Mouse (Mus musculus): Measurements from ENCODE around the gene Rbm48.
"Not testable (repeated sequence)": the region's sequence is repeated elsewhere in the genome, so short reads cannot be mapped to it uniquely, and the experiment has no call there.

The Rbm48 gene

DNA sequence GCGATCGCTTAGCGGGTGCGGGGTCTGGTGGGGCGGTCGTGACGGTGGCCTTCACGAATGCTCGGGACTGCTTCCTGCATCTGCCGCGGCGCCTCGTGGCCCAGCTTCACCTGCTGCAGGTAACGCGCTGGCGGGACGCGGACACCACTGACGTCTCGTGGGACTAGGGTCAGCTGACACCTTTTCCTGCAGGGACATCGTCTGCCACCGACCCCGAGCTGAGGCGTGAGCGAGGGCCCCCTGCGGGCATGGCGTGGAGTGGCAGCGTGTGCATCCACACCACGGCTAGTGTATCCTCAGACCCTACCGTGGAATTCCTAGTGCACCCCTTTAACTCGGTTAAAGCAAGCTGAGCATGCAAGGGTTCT lies at the start of gene Rbm48:
Rbm48 (minus strand) TSS at position 187 of the 368 bp plus-strand sequence.
- DNase-seq (ENCODE audit: low read depth, low spot score) = peak; percentile 64

GRCm38 (mm10) chr5:3645326-3645725 lies 48.9 kb upstream of the Rbm48 start:
- DNase-seq (ENCODE audit: low read depth, low spot score) = no peak

DNA sequence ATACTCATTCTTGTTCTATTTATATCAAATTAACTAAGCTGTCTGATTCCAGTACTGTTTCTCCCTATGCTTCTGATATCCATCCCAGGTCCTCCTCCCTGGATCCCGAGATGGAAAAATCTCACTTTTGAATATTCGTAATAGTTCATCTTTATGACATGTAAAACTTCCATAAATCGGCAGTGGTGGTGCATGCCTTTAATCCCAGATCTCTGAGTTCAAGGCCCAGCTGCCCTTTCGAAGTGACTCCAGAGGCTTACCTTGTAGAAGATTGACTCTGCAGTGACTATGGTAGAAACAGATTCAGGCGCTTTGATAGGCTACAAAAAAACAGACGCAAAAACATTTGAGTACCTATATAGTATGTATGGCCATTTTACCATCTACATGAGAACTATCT lies 48.2 kb upstream of the Rbm48 start:
- no peak for DNase-seq (ENCODE audit: low read depth, low spot score)

DNA sequence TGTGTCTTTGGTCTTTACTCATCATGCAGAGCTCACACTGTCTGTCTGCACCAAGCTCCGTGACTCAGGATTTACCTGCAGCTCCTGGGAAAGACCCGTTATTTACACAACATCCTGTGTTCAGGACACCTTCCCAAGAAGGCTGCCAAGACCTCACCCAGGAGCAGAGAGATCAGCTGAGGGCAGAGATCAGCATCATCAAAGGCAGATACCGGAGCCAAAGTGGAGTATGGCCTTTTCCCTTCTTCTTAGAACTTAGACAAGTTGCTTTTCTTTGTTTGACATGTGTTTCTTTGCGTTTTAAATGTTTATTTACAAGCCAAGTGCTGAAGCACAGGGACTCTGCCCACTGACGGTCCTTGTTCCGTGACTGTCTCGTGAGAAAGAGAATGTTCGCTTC lies 38.9 kb upstream of the Rbm48 start:
- no peak for DNase-seq (ENCODE audit: low read depth, low spot score)

DNA sequence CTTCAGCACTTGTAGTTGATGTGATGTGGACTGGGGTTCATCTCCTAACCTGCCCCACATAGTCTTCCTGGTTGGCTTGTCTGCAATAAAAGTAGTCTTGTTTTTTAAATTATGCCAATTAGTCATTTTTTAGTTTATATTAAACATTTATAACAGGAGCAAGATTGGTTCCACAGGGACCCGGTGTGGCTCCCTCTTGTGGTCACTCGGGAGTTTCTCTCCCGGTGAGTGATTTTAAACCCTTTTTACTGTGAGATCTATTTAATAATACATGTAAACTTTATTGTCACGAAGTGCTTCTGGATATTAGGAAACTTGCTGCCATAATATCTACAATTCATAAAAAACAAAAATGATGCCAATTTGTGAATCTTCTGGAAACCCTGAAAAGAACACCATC lies 37.6 kb upstream of the Rbm48 start:
- no peak for DNase-seq (ENCODE audit: low read depth, low spot score)

- no peak for DNase-seq (ENCODE audit: low read depth, low spot score)
These were observed 36.9 kb upstream of the Rbm48 start for GRCm38 (mm10) chr5:3633315-3633714.

DNA sequence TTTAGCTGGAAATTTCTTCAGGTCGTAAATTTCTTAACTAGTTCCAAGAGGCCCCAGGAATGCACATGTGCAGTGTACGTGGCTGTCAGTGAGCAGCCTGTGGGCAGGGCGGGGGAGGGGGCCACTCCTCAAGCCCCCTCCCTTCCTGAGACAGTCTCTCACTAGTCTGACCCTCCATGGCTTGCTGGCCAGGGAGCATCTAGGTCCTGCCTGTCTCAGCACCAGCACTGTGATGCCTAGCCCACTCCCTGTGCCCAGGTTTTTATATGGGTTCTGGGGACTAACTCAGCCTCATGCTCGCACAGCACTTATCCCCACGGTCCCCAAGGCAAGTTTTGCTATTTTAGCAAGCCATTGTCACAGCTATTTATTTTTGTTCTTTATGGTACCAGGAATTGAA lies 35.9 kb upstream of the Rbm48 start:
- DNase-seq (ENCODE audit: low read depth, low spot score) = no peak

DNA sequence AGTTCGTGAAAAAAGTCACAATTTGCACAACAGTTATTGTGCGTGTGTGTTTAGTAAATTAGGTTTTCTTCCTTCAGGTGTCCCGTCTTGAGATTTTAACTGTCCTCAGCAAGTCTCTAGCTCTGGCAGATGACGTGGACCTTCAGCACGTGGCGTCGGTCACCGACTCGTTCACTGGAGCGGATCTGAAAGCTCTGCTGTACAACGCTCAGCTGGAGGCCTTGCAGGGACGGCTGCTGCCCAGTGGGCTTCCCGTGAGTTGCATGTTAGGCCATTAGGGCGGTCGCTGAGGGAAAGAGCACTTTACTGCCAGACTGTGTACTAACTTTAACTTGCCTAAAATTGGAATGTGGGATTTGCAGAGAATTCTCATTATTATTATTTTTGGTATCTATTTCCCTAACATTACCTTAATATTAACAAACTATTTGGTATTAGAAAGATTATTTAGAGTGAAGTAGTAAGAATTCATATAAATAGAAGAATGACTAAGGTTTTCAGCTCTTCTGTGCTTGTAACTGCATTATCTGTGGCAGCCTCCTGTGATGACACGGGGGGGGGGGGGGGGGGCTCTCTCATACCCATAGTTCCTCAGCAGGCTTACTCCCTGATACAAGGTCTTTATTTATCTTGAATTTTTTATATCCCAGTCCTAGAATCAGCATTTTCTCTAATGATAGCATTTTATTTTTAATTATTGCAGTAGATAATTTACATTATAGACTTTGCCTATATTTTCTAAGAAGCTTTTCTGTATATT lies 35.3 kb upstream of the Rbm48 start:
- DNase-seq (ENCODE audit: low read depth, low spot score) = no peak

GRCm38 (mm10) chr5:3630055-3630454 lies 33.7 kb upstream of the Rbm48 start:
- no peak for DNase-seq (ENCODE audit: low read depth, low spot score)

- no peak for DNase-seq (ENCODE audit: low read depth, low spot score)
These were observed 24.1 kb upstream of the Rbm48 start for GRCm38 (mm10) chr5:3620486-3620885.

GRCm38 (mm10) chr5:3611835-3612234 lies 15.4 kb upstream of the Rbm48 start:
- DNase-seq (ENCODE audit: low read depth, low spot score) = not testable (repeated sequence)

- no peak for DNase-seq (ENCODE audit: low read depth, low spot score)
These were observed 12.9 kb upstream of the Rbm48 start for GRCm38 (mm10) chr5:3609241-3609640.

DNA sequence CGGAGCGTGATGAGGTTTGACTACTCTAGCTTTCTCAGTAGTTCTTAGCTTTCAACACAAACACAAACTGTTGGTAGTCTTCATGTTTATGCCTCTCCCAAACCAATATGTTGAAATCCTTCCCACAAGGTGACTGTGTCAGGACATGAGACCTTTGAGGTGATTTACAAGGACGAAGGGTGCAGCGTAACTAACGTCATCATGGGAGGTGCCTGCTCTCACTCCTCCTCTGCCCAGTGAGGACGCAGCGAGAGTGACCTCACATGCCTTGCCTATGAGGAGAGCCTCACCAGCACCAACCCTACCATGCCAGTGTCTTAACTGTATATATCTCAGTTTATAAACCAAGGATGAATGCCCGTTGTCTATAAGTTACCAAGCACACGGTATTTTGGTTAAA lies 10.7 kb upstream of the Rbm48 start:
- DNase-seq (ENCODE audit: low read depth, low spot score) = no peak

DNA sequence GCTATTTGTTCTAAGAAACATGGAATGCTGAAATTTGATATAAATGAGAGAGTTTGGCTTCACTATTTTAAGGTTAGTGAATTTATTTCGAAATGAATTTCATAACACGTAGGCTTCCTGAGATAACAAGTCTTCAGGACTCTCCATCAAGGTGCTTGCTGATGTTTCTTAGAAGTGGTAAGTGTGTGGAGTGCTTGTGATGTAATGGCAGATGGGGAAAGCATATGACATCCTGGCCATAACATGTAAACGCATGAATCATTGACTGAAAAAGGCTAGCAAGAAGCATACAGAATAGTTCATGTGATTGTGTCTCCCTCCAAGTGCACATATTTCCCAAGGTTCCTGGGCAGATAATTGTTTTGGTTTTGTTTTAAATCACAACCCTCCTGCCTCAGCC lies 4.4 kb upstream of the Rbm48 start:
- DNase-seq (ENCODE audit: low read depth, low spot score) = no peak

DNA sequence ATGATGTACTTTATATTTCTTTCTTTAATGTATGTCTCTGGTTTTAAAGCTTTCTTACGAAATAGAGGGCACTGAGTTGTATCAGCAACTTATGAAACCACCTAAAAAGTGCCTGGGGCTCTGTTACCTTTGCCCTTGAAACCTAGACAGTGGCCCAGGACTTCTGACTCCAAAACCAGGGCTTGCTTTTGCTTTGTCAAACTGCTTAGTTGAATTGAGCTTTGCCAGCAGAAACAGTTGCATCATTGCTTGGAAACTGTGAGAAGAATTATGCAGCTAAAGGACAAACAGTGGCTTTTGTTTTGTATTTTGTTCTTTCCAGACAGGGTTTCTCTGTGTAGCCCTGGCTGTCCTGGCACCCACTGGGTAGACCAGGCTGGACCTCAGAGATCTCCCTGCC lies 3.9 kb upstream of the Rbm48 start:
- no peak for DNase-seq (ENCODE audit: low read depth, low spot score)

GRCm38 (mm10) chr5:3598766-3599165 lies 2.4 kb upstream of the Rbm48 start:
- no peak for DNase-seq (ENCODE audit: low read depth, low spot score)

DNA sequence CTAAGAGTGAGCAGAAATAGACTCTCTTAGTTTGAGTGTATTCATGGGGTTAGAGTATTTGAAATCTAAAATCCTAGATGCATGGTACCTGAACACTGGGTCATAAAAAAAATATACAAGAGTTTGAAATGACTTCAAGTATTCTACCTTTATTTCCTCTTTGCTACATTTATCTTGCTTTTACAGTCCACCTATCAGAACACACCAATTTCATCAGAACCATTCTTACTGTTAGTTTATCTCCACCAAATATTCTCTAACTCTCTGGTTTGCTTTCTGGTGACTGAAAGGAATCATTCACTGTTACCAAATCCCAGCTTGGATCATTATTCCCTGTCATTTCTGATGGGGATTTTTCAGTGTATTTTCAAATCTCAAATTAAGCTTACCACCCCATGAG lies 786 bp upstream of the Rbm48 start:
- no peak for DNase-seq (ENCODE audit: low read depth, low spot score)

DNA sequence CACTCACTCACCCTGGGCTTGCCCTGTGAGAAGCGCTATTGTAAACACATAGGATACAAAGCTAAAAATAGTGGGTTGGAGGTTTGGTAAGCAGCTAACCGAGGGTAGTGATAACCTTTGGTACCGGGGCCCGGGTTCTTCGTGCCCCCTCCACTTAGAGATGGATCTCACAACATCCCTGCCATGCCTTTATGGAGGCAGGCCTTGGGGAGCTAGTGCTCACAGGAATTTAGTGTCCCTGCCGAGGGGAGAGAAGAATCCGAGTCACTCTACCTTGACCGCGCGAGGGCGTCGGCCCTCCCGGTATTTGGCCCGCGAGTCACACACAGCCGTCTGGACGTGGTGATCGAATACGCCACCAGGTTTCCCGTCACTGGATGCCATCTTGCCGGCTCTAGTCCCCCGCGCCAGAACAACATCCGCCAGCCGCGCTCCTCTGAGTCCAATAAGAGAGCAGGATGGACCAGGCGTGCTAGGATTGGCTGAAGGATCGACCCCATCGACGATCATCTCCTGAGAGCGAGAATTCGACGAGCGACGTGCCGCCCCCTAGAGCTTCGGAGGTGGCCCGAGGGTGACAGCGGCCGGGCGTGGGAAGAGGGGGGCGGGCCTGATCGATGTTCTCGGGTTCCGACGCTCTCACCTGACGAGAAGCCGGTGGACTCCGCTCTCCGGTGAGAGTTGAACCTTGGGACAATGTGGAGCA lies 539 bp downstream of the Rbm48 start, which contains the start of gene Pex1:
Pex1 (plus strand) TSS at position 374 of the 706 bp plus-strand sequence.
- DNase-seq (ENCODE audit: low read depth, low spot score) = peak; percentile 92

DNA sequence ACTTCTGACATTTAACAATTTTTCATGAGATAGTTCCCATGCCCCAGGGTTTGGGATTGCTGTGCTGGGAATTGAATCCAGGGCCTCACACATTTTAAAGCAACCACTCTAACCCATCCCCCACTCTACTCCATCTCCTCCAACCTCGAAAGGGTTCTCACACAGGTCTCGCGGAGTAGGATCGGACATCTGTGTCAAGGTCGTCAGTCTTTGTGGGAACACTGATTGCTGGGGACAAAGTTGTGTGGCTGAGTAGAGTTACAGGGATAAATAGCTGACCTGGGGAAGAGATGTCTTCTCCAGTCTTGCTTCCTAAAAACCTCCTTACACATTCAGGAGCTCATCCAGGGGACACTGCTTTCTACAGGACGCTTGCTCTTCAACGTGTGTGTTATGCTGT lies 17.3 kb downstream of the Rbm48 start:
- DNase-seq (ENCODE audit: low read depth, low spot score) = no peak

DNA sequence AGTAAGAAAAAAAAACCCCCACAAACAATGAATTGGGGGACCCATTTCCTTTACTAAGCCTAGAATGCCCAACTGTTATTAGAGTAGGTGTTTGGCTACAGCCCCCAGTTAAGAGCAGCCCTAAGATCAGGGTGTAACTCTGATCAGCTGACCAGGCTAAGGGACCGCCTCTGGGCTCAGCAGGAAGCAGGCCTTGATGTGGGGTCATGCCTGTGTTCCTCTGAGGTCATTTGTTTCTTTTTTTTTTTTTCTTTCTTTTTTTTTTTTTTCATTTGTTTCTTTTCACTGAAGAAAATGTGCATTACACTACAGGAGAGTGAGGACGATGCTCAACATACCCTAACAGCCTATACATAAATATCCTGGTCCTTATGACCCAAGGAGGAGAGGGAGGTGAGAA lies 18.4 kb downstream of the Rbm48 start:
- no peak for DNase-seq (ENCODE audit: low read depth, low spot score)

DNA sequence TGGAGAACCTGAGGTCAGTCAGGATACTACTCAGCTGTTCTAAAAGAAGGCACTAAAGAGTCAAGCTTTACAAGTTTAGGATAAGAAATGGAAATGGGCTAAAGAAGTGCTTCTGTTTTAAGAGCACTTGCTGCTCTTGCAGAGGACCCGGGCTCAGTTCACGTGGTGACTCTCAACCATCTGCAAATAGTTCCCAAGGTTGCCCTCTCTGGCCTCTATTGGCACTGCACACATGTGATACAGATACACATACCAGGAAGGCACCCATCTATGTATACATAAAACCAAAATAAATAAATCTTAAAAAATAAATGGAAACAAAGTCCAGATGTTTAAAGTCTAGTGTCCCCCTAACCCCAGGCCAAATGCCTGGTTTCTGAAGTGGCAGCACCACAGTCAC lies 21.6 kb downstream of the Rbm48 start:
- DNase-seq (ENCODE audit: low read depth, low spot score) = no peak

- DNase-seq (ENCODE audit: low read depth, low spot score) = no peak
These were observed 25.1 kb downstream of the Rbm48 start, which contains the start of gene 1700109H08Rik for GRCm38 (mm10) chr5:3571266-3571665. Gene 1700109H08Rik (plus strand): TSS chr5:3571566.

DNA sequence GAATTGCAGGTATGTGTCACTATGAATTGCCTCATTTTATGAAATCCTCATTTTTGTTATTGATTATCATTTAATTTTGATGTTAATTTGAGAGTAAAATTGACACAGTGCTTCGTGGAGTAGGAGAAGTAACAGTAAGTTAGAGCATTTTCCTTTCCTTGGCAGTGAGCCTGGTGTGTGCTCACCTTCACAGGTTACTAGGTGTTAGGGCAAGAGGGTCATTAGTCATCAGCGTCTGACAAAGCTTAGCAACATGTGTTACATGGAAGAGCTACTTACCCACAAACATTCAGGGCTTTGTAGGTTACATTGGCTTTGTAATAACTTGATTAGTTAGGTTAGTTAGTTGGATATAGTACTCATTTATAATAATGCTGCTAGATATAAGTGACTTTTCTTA lies 42.2 kb downstream of the Rbm48 start:
- DNase-seq (ENCODE audit: low read depth, low spot score) = no peak

Data from skeletal muscle tissue, adult 2 months (tissue).